Mouse (Mus musculus) cerebellum, adult 11-12 months (tissue): Measurements from ENCODE around the gene Ifnb1.

Experiments used
- DNase-seq: peaks from one replicate; pipeline ENCODE4 v3.0.0; 2022

Ifnb1 gene

GRCm38 (mm10) chr4:88496321-88497018 is 26.1 kb downstream of the Ifnb1 start:
- no peak for DNase-seq

DNA sequence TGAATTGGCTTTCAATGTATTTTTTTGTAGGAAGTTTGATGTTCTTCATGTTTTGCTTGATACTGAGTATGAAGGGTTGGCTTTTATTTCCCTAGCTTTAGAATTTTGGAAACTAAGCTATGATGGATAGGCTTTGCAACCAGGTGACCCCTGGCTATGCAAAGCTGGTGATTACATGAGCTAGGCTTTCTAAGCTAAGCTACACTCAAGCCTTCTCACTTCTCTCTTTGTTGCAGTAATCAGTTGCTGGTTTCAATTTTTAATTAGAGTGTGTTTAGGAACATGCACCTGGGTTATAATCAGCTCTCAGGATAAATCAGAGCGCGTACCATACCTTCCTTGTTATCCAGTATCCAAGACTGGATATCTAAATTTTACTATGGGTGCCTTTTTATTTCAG is 33.0 kb downstream of the Ifnb1 start:
- DNase-seq = no peak

DNA sequence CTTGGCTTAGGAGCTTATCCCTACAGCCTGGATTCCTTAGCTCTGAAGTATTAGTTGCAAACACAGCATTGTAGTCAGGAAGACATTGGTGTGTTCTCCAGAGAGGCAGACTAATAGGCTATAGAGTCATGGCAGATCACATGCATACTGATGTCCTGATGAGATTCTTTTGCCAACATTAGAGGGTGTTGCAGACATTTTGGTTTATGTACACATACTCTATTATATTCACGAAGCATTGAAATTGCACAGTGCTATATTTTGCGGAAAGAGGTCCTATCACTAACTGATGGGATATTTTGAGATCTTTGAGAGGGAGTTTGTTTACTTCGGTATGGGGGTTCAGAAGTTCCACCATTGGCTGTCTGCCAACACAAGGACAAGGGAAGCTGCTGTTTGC is 34.5 kb downstream of the Ifnb1 start:
- DNase-seq = no peak

- DNase-seq = no peak
Observed at GRCm38 (mm10) chr4:88480130-88480529, 42.4 kb downstream of the Ifnb1 start.

- no peak for DNase-seq
Observed at GRCm38 (mm10) chr4:88478809-88479186, 43.8 kb downstream of the Ifnb1 start.

DNA sequence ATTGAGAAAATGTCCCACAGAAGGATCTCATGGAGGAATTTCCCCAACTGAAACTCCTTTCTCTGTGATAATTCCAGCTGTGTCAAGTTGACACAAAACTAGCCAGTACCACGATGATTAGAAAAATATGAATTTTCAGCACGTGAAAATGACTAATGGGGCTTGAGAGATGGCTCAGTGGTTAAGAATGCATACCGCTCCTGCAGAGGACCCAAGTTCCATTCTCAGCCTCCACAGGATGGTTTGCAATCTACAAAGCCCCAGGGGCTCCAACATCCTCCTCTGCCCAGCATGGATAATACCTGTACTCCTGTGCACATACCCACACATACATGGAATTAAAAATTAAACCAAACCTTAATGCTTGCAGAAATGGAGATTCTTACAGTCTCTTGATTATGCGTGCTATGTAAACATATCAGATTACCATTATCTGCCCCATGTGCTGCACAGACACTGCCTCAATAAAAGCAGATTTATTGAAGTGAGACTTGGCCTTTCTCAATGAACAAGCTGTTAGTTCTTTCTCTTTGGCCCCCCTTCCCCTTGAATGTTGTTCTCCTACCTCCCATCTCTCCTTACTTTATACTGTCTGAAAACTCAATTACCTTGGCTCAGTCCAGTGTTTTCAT is 44.3 kb downstream of the Ifnb1 start:
- DNase-seq = no peak

DNA sequence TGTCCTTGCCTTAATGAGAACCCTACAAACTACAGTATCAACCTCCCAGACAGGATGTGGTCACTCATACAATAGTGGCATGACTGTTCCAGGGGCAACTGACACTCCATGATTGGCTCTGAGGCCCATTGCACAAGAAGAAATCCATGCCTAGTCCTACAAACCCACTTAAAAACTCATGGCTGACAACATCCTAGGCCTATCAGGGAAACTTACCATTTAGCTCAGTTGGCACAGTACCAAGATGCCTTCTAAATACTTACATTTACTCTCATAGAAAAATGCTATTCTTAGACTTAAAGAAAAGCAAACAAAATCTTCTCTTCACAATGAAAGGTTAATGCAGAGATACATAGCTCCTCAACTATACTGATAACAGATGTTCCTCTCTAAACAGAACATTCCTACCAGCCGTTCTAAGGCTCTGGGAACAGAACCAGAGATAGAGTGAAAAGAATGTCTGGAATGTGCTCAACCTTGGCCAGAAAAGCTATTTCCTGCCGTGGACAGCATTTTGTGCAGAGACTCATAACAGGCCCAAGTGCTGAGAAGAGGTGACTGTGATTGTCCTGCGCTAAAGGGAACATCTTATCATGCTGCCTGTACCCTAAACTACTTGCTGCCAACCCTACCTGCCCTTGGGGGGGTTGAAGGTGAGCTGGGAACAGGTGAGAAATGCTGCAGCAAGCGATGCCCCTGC is 45.9 kb downstream of the Ifnb1 start:
- DNase-seq = no peak

GRCm38 (mm10) chr4:88476084-88476483 is 46.5 kb downstream of the Ifnb1 start:
- DNase-seq = no peak
